Mouse (Mus musculus) WW6 (cell line): ENCODE measurements around the gene Lrrc52.
A peak's percentile ranks its signal among the peaks of the same experiment; 100 is the strongest.

ENCODE experiments used
- DNase-seq: peaks from one replicate; pipeline ENCODE4 v3.0.0-alpha.2; 2013; ENCODE audit warnings: low read depth, low spot score

Gene Lrrc52

DNA sequence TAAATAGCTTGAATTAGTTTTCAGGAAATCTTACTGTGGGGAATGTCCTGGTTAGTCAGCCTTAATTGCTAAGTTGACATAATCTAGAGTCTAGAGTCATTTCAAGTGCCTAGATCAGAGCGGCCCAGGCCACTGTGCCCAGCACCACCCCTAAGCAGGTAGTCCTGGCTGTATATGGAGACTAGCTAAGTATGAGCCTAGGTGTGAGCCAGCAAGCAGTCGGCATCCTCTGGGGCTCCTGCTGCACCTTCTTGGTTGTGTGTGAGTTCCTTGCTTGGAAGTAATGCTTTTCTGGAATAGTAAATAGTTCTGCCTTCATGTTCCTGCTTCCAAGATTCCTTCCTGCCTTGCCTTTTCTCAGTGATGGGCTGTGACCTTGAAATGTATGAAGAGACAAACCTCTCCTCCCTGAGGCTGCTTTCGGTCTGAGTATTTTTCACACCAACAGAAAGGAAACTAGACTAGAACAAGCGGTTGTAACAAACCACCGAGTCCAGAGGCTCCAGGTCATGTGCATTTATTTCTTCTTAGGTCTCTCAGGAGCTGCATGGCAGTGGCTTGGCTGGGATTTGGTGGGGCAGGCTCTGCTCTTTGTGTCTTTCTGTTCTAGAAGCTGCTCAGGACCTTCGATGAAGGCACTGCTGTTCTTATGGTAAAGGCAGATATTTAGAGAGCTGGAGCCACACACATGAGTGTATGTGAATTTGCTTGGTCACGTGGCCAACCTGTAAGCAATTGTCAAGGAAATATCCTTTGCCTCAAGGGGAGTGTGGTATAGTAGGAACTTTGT, 30.2 kb downstream of the Lrrc52 start:
- no peak for DNase-seq

DNA sequence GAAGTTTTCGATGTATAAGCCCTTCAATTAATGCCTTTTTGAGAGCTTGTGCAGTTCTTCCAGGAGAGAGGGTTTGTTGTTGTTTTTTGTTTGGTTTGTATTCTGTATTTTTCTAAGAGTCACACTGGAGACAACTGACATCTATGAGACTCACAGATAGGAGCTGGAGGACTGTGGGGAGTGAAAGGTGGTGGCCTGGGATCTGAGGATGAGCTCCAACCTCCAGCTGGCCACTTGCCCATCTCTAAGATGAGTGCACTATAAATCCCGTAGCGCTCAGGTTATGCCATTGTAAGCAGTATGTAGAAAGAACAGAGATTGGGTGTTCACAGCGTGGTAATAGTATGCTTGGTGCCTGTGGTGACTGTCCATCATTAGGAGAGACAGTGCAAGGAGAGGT, 31.6 kb downstream of the Lrrc52 start:
- no peak for DNase-seq

DNA sequence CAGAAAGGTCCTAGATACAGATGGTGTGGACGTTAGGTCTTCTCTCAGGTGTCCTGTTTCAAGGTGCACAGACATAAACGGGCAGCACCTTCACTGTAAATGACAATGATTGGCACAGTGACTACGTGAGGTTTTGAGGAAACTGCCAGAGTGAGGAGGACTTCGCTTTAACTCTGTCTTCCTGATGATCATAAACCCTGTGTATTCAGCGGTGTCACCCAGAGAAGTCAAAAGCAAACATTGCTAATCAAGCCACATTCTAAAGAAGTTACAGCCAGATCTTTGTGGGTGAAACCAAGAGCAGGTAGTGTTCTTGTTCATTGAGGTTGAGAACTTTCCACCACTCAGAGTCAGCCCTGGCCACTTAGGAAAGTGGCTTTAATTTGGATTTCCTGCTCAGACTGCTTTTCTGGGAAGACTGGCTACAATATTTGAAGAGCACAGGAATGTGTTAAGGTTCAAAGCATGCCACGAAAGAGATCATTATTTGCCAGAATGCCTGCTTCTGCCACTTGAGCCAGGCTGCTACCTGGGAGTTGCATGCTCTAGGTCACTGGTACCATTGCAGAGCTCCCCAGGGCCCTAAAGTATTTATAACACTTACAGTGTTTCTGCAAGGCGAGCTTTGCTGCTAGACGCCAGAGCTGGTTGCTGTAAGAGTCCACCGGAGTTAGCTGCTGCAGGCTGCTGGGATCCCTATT, 35.5 kb downstream of the Lrrc52 start:
- no peak for DNase-seq

GRCm38 (mm10) chr1:167426681-167427080, 39.9 kb downstream of the Lrrc52 start:
- DNase-seq = no peak

DNA sequence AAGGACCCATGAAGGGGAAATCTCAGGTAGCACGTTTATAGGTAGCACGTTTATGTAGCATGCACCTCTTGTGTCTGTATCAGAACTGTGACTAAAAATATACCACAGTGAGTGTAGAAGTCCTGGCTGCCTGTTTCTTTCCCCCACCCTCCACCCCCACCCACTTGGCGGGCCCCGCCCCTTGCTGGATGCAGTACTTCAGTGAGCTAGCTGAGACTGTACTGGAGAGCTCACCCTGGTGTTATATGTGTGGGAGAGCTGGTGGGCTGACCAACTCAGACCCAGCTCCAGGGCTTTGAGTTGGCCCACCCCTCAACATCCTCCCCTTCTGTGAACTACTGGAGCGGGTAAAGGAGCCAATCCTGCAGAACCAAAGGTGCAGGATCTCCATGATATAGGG, 41.0 kb downstream of the Lrrc52 start:
- no peak for DNase-seq

DNA sequence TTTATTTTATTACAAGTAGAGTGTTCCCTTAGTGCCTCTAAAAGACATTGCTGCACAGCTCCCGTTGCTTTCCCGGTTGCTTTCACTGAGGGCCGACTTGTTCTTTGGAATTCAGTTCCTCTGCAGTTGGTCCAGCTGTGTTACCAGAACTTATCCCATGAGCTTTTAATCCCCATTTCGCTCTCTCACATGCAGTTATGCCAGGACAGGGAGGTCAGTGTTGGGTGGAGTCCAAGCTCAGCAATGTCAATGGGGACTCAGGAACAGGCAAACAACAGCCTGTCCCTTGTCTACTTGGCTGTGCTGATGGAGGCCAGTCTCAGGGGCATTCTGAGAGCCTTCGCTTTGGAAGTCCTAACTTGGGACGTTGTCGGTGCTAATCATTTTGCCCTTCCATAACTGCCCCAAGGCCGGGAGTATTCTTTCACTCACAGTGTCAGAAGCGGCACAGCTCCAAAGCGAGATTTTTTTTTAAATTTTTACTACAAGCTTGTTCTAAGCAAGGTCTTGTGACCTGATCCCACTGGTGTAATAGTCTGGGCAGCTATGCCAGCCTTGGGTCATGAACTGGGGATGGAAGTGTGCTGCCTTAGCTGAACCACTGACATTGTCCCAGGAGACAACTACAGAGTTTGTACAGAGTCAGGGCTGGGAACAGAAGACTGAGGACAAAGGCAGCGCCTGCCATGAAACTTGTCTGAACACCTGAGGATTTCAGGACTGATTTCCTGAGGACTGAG, 43.9 kb downstream of the Lrrc52 start:
- DNase-seq = no peak

GRCm38 (mm10) chr1:167414846-167415245, 51.7 kb downstream of the Lrrc52 start:
- peak; percentile 24 for DNase-seq

DNA sequence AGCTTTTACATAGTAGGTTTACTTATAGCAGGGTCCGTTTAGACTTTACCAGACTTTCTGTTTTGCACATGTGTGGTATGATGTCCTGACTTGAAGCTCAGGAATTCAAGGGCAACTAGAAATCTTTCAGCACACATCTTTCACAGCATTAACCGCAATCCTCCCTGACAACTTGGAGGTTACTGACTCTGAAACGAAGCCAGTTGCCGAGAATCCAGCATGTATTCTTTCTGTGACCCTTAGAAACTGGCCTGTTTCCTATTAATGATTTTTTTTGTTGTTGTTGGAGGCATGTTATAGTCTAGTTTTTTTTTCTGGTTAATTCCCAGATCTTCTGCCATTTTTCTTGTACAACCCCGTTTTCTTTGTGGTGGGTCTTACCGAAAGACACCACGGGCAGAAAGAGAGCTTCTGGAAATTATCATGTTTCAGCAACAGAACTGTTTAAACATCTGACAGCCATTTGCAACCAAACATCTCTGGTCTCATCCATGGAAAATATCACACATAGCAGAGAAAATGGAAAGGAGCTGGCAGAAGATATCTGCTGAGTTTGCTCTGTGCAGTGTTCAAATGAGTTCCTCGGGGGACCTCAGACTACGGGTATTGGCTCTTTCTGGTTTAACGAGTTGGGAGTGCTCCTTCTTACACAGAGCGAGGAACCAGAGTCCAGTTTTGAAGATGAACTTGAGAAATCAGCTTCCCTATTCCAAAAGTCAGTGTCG, 54.4 kb downstream of the Lrrc52 start:
- DNase-seq = no peak

- DNase-seq = no peak
Measured at GRCm38 (mm10) chr1:167409601-167410000, 57.0 kb downstream of the Lrrc52 start.

DNA sequence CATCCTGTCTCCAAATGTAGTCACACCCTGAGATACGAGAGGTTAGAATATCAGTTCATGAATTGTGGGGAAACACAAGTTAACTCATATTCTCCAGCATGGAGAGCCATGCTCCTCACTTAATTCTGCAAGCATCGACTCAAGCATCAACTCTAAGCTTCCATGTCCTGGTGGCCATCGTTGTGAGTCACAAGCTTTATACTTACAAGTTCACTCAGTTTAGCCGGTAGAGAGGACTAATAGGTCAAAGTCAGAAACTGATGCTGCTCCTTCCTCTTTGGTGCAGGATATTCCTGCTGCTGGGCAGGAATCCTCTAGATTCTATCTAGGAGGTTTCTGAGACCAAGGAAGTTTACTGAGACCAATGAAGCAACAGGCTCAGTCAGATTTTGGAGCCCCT, 61.3 kb downstream of the Lrrc52 start:
- DNase-seq = no peak
